Mouse (Mus musculus) kidney, postnatal 0 days (tissue): ENCODE measurements around the gene Fam78b. TPM values are rescaled to one million over a fixed set of nuclear protein-coding genes. Genes with fewer than 3 reads are reported as not detected.

Experiments
- ATAC-seq: fragments of 200-750 bp; cut with Nextera tagmentation; replicated peaks from 2 replicates; pipeline ENCODE4 v1.8.0; 2017; ENCODE audit warnings: low read depth, moderate number of reproducible peaks, moderate TSS enrichment, moderate library complexity; ENCODE audit not compliant: low FRiP score
- DNase-seq: peaks from one replicate; pipeline ENCODE4 v3.0.0-alpha.2; 2016; ENCODE audit warnings: low spot score
- H3K27ac ChIP-seq: fragments of 300-500 bp; sonication (generic); 2 replicates; pipeline ENCODE4 v1.5.1; 2014; ENCODE audit warnings: mild to moderate bottlenecking
- H3K27me3 ChIP-seq: fragments of 300-500 bp; sonication (generic); 2 replicates; pipeline ENCODE4 v1.6.1; 2014; ENCODE audit warnings: low read length, mixed read lengths; ENCODE audit not compliant: insufficient read depth
- H3K36me3 ChIP-seq: fragments of 300-500 bp; sonication (generic); 2 replicates; pipeline ENCODE4 v1.6.1; 2014; ENCODE audit warnings: low read length, mixed read lengths; ENCODE audit not compliant: insufficient read depth
- H3K4me1 ChIP-seq: fragments of 300-500 bp; sonication (generic); replicated peaks from 2 replicates; pipeline ENCODE4 v1.6.1; 2014; ENCODE audit warnings: antibody characterized with exemption, low read length, mixed read lengths; ENCODE audit not compliant: insufficient read depth
- H3K4me2 ChIP-seq: fragments of 300-500 bp; sonication (generic); 2 replicates; pipeline ENCODE4 v1.6.1; 2014; ENCODE audit warnings: mild to moderate bottlenecking, low read length, moderate library complexity, mixed read lengths
- H3K4me3 ChIP-seq: fragments of 300-500 bp; sonication (generic); replicated peaks from 2 replicates; pipeline ENCODE4 v1.5.1; 2014; ENCODE audit warnings: low read depth, low read length
- H3K9ac ChIP-seq: fragments of 300-500 bp; sonication (generic); 2 replicates; pipeline ENCODE4 v1.6.1; 2014; ENCODE audit warnings: low read depth, low read length
- H3K9me3 ChIP-seq: fragments of 300-500 bp; sonication (generic); replicated peaks from 2 replicates; pipeline ENCODE4 v1.6.1; 2016; ENCODE audit warnings: low read length, inconsistent platforms, mixed read lengths
- CTCF ChIP-seq: IDR thresholded peaks from 2 replicates; pipeline ENCODE4 v1.5.1; 2016; ENCODE audit warnings: antibody characterized with exemption, low read depth, mild to moderate bottlenecking, moderate library complexity
- WGBS: fragments of 180-500 bp; shearing (Covaris S2); extraction: QIAGEN DNeasy Blood & Tissue Kit; methylation state at CpG from one replicate; pipeline ENCODE4 v1.1.7; 2014; 5-methylcytosine and 5-hydroxymethylcytosine counted together
- polyA plus RNA-seq: library from polyadenylated mRNA; unstranded; fragments of >200 nt; fragmentation: Nextera tagmentation; extraction: Ambion mirVana; gene quantifications from 2 replicates; pipeline ENCODE4 v1.2.1, GENCODE M21; 2015

The Fam78b gene
- polyA plus RNA-seq, 1 experiment from 2014 or later, result 1.0 TPM

DNA sequence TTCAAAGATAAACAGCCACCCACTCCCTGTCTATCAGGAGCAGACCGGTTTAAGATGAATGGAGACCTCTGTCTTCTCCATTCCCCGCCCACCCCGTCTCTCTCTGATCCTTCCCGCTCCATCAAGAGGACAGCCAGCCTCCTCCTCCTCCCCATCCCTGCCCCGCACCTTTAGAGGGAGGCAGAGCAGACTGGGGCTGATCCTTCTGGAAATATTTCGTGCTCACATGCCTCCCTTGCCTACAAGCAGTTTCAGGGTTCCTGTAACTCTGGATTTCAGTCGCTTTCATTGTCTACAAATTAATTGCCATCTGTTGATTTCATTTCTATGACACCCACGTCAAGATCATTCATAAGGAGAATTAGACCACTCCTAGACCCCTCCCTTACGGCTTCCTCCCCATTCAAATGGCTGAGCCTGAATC, 20.8 kb downstream of the Fam78b start:
- peak; percentile 62 for DNase-seq
- H3K9me3 ChIP-seq, result no peaks in the 10 kb centered on the region
- no peak overlapping the region for H3K4me3 ChIP-seq
- 0 out of 2 replicates have a peak, but pooled peaks cover 5% of the 10 kb centered on the region for H3K4me1 ChIP-seq
- TF ChIP-seq CTCF, result no peak
- 15% methylated on average over 9 of the region's 9 CpGs for WGBS
- H3K4me2 ChIP-seq, result no peak overlapping the region
- peak; percentile 57; the same call in 1 of the 2 replicates for ATAC-seq
- no peaks in the 10 kb centered on the region for H3K27me3 ChIP-seq
- H3K36me3 ChIP-seq, result no peaks in the 10 kb centered on the region
- no peak overlapping the region for H3K9ac ChIP-seq
- H3K27ac ChIP-seq, result no peak overlapping the region

DNA sequence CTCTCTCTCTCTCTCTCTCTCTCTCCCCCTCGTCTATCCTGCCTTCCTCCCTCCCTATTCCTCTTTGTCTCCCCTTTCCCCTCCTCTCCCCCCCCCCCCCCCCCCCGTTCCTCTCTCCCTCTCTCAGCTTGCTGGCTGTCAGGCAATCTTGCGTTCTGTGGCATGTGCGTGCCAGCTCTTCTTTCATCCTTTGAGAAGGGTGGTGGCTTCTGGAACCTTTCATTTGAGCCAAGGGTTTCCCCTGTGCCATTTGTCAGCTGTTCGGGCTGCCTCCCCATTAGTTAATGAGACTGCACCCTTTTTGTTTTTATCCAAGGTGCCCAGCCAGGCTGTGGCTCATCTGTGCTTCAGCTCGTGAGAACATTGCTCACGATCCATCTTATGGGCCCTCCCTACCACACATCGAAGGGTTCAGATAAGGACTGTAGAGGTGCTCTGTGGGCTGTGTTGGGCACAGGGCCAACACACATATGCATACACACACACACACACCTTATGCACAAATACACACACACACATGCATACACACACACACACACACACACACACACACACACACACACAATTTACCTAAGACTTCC, 21.4 kb downstream of the Fam78b start:
- Histone ChIP-seq H3K4me1 (0 out of 2 replicates have a peak, but pooled peaks cover 5% of the 10 kb centered on the region), H3K9ac (no peak overlapping the region), H3K36me3 (no peaks in the 10 kb centered on the region), H3K27ac (no peak overlapping the region), H3K9me3 (no peaks in the 10 kb centered on the region), H3K27me3 (no peaks in the 10 kb centered on the region), H3K4me2 (no peak overlapping the region), H3K4me3 (no peak overlapping the region)
- TF ChIP-seq CTCF, result no peak
- ATAC-seq (no peak), DNase-seq (no peak)
- WGBS, result 30% methylated on average over 8 of the region's 8 CpGs

DNA sequence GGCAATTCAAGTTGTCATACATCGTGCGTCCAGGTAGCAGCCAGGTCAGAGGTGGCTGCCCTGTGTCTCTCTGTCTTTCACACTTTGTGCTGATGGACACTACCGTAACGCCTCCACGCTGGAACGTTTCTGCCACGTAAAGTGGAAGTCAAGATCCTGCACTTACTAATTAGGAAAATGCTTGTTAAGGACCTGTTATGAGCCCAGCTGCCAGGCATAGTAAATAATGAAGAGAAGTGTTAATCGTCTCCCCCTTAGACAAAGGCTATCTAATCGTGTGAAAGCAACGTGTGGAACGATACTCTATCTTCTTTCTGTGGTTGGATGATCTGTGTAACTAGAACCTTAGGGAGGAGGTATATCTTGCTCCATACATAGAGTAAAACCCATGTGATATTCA, 22.6 kb downstream of the Fam78b start:
- H3K4me1 ChIP-seq, result 0 out of 2 replicates have a peak, but pooled peaks cover 5% of the 10 kb centered on the region
- no peak overlapping the region for H3K4me2 ChIP-seq
- no peak overlapping the region for H3K4me3 ChIP-seq
- ATAC-seq, result no peak
- DNase-seq, result no peak
- no peak overlapping the region for H3K9ac ChIP-seq
- H3K27ac ChIP-seq, result no peak overlapping the region
- H3K9me3 ChIP-seq, result no peaks in the 10 kb centered on the region
- H3K27me3 ChIP-seq, result no peaks in the 10 kb centered on the region
- no peak for TF ChIP-seq CTCF
- whole genome bisulfite sequencing, result 49% methylated on average over 11 of the region's 11 CpGs
- H3K36me3 ChIP-seq, result no peaks in the 10 kb centered on the region

GRCm38 (mm10) chr1:167024961-167025360, 23.7 kb downstream of the Fam78b start:
- no peaks in the 10 kb centered on the region for H3K9me3 ChIP-seq
- peak; percentile 57; the same call in 1 of the 2 replicates for ATAC-seq

GRCm38 (mm10) chr1:167032046-167032648, 30.9 kb downstream of the Fam78b start:
- no peak for ATAC-seq
- WGBS, result 71% methylated on average over 13 of the region's 13 CpGs
- H3K9ac ChIP-seq, result no peak overlapping the region
- no peaks in the 10 kb centered on the region for H3K9me3 ChIP-seq
- TF ChIP-seq CTCF, result no peak
- H3K4me1 ChIP-seq, result no peaks in the 10 kb centered on the region
- H3K4me3 ChIP-seq, result no peak overlapping the region
- no peak overlapping the region for H3K4me2 ChIP-seq
- H3K36me3 ChIP-seq, result no peaks in the 10 kb centered on the region
- H3K27me3 ChIP-seq, result no peaks in the 10 kb centered on the region
- H3K27ac ChIP-seq, result no peak overlapping the region
- no peak for DNase-seq

More at GRCm38 (mm10) chr1:167024961-167025360, 23.7 kb downstream of the Fam78b start:
- peak; percentile 81 for DNase-seq
- Histone ChIP-seq H3K27ac (no peak overlapping the region), H3K4me1 (0 out of 2 replicates have a peak, but pooled peaks cover 5% of the 10 kb centered on the region), H3K4me3 (no peak overlapping the region), H3K27me3 (no peaks in the 10 kb centered on the region), H3K4me2 (no peak overlapping the region), H3K9ac (no peak overlapping the region), H3K36me3 (no peaks in the 10 kb centered on the region)
- TF ChIP-seq CTCF, result no peak
- 22% methylated on average over 4 of the region's 4 CpGs for WGBS

- Histone ChIP-seq H3K9ac (no peak overlapping the region), H3K27ac (no peak overlapping the region), H3K4me3 (no peak overlapping the region), H3K9me3 (no peaks in the 10 kb centered on the region), H3K27me3 (no peaks in the 10 kb centered on the region), H3K4me2 (no peak overlapping the region), H3K36me3 (no peaks in the 10 kb centered on the region), H3K4me1 (0 out of 2 replicates have a peak, but pooled peaks cover 6% of the 10 kb centered on the region)
- TF ChIP-seq CTCF, result peak; percentile 37; the same call in 1 of the 2 replicates
- no peak for ATAC-seq
- WGBS, result 78% methylated on average over 1 of the region's 1 CpGs
- DNase-seq, result no peak
Observed at GRCm38 (mm10) chr1:167034435-167034834, 33.2 kb downstream of the Fam78b start.
